ENCODE assay signal across 8 mouse cellular contexts in the genomic region with DNA sequence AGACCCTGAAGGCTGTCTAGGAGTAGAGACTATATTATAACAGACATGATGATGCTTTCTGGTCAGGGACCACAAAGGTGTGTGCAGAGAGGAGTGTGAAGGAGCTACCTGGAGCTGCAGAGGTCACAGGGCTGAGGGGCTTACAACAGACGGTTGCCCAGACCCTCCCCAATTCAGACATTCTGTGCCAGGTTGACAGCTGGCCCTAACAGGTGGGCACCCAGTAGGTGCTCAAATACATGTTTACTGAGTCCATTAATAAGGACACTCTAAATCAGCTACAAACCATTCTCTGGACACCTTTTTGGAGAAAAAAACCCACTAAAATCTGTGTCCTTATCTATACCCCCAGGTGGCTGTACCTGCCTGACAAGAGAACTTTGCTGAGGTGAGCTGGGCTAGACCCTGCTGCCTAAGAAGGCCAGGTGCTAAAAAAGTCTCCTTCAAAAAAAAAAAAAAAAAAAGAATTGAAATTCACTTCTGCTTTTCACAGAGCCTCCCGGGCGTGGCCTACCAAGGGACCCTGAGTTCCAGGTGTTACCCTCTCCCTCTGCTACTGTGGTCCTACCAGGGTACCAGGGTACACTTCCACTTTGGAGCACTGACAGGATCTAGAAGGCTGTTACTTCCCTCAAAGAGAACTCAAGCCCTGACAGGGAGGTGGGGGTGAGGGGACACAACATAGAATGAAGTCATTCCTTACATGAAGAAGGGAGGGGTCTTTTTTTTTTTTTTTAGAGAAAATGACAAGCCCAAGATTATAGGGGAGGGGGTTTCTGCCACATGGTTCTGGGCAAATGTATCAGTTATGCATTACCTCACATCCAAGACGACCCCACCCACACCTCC. TPM values are rescaled to one million over a fixed set of nuclear protein-coding genes. Genes with fewer than 3 reads are reported as not detected.
DNase-seq lines count a peak whose midpoint lies in the region; ATAC-seq and TF ChIP-seq lines count a peak whose summit lies in the region.

No protein-coding gene starts in this region.

- H3K4me2 ChIP-seq in forebrain, postnatal 0 days (ENCODE audit: low read depth): peak overlapping the region; percentile 84

- no peaks in the 10 kb centered on the region for H3K36me3 ChIP-seq in erythroblast, embryonic 14.5 days (ENCODE audit: control insufficient read depth)
- no peaks in the 10 kb centered on the region for H3K36me3 ChIP-seq in C2C12 (ENCODE audit: control insufficient read depth, insufficient read depth)
- H3K36me3 ChIP-seq in forebrain, postnatal 0 days (ENCODE audit: insufficient read depth): no peaks in the 10 kb centered on the region

- TF ChIP-seq CTCF in C2C12 (IDR thresholded peaks at IDR 0.05; ENCODE audit: control insufficient read depth, insufficient read depth, insufficient read length): no peak
- TF ChIP-seq CTCF in forebrain, postnatal 0 days (IDR thresholded peaks at IDR 0.05; ENCODE audit: low read depth): no peak

- 0 out of 2 replicates have a peak overlapping the region, but pooled peaks have one; percentile 88 for H3K27ac ChIP-seq in forebrain, postnatal 0 days (ENCODE audit: low read depth, low read length)

- peaks cover 57% of the 10 kb centered on the region for H3K79me2 ChIP-seq in C2C12 (ENCODE audit: control insufficient read depth, insufficient read depth)

- no peaks in the 10 kb centered on the region for H3K9me3 ChIP-seq in erythroblast, embryonic 14.5 days (ENCODE audit: control insufficient read depth, low read length)
- no peaks in the 10 kb centered on the region for H3K9me3 ChIP-seq in forebrain, postnatal 0 days (ENCODE audit: low read length)

- H3K79me3 ChIP-seq in C2C12 (ENCODE audit: low read depth): peaks cover 11% of the 10 kb centered on the region

- DNase-seq in forebrain, postnatal 0 days: peak; percentile 19
- DNase-seq in gastrocnemius, adult 8-10 months (ENCODE audit: low spot score in 2 of 2): no peak
- DNase-seq in embryo, embryonic 9.5 days (ENCODE audit: extremely low spot score): no peak

- ATAC-seq in erythroblast, adult 5-6 weeks (replicated peaks; ENCODE audit: low FRiP score, poor library complexity, severe bottlenecking): no peak
- ATAC-seq in forebrain, postnatal 0 days: no peak
- ATAC-seq in megakaryocyte, adult 5-6 weeks (ENCODE audit: poor library complexity, severe bottlenecking): peak; percentile 31
- ATAC-seq in activated CD4-positive, CD25-positive, alpha-beta regulatory T cell, adult 4 months: no peak

- H3K4me3 ChIP-seq in erythroblast, embryonic 14.5 days (replicated peaks): peak overlapping the region; percentile 67
- H3K4me3 ChIP-seq in C2C12 (ENCODE audit: insufficient read depth, poor library complexity, severe bottlenecking): peak overlapping the region; percentile 91
- peak overlapping the region; percentile 87 for H3K4me3 ChIP-seq in forebrain, postnatal 0 days (ENCODE audit: low read depth, low read length)

- WGBS in forebrain, postnatal 0 days: 64% methylated on average over 4 of the region's 4 CpGs

- peaks cover 37% of the 10 kb centered on the region for H3K27me3 ChIP-seq in erythroblast, embryonic 14.5 days (ENCODE audit: control insufficient read depth)
- H3K27me3 ChIP-seq in C2C12 (ENCODE audit: control insufficient read depth, insufficient read depth, insufficient read length): no peaks in the 10 kb centered on the region
- H3K27me3 ChIP-seq in forebrain, postnatal 0 days (ENCODE audit: insufficient read depth, low read length): no peaks in the 10 kb centered on the region

- no peak overlapping the region for H3ac ChIP-seq in C2C12 (ENCODE audit: control insufficient read depth, insufficient read length, low read depth)

- peaks cover 17% of the 10 kb centered on the region for H3K4me1 ChIP-seq in erythroblast, embryonic 14.5 days (ENCODE audit: control insufficient read depth)
- H3K4me1 ChIP-seq in forebrain, postnatal 0 days (ENCODE audit: insufficient read depth): peaks cover 30% of the 10 kb centered on the region

- peak overlapping the region; percentile 91 for H3K9ac ChIP-seq in forebrain, postnatal 0 days

TF ChIP-seq in C2C12, 6 proteins besides CTCF, POLR2A, EP300 and RAD21:
- TF ChIP-seq FOSL1 (IDR thresholded peaks at IDR 0.05; ENCODE audit: insufficient read depth, low read length, poor library complexity, severe bottlenecking): no peak
- no peak for TF ChIP-seq MAX (IDR thresholded peaks at IDR 0.05)
- TF ChIP-seq MYOG (IDR thresholded peaks at IDR 0.05; ENCODE audit: control insufficient read depth, extremely low read depth, insufficient read length): no peak
- TF ChIP-seq USF1 (IDR thresholded peaks at IDR 0.05; ENCODE audit: low read depth): no peak

RNA-seq across cellular contexts. Expression of a gene that starts 2.0 kb away (rescaled TPM):
- polyA plus RNA-seq in erythroblast, embryonic 14.5 days (2012): 0.57 and 0.63 TPM in 2 replicates
- 5.6 and 6.0 TPM in 2 replicates for total RNA-seq in erythroblast, adult 5-6 weeks (2015; ENCODE audit: low replicate concordance)
- 5.4 and 5.7 TPM in 2 replicates for total RNA-seq in erythroblast, adult 5-6 weeks (2017; ENCODE audit: low replicate concordance)
- 30.4 TPM for polyA plus RNA-seq in C2C12 (2012; fragmentation: generic; extraction: Trizol)
- 99.6 and 112 TPM in 2 replicates for total RNA-seq in forebrain, postnatal 0 days (2014; rRNA removed)
- 27.4 and 28.9 TPM in 2 replicates for polyA plus RNA-seq in forebrain, postnatal 0 days (2015; fragmentation: Nextera tagmentation; extraction: Ambion mirVana)
- total RNA-seq in megakaryocyte, adult 5-6 weeks (2015): 48.7 and 48.8 TPM in 2 replicates
- 65.3 and 73.5 TPM in 2 replicates for total RNA-seq in megakaryocyte, adult 5-6 weeks (2017)
- total RNA-seq in gastrocnemius, adult 8-10 months (2022): 100 to 1,000 TPM; 103 to 132 (median 110) TPM
- polyA plus RNA-seq in activated CD4-positive, CD25-positive, alpha-beta regulatory T cell, adult 4 months (2017; shearing (Covaris generic)): 1 to 10 TPM; 1.2 TPM

RNA-seq across cellular contexts. Expression of a gene that starts 30.5 kb away (rescaled TPM):
- polyA plus RNA-seq in erythroblast, embryonic 14.5 days (2012): not detected in 2 replicates
- total RNA-seq in erythroblast, adult 5-6 weeks (2015; ENCODE audit: low replicate concordance): not detected in 2 replicates
- not detected in 2 replicates for total RNA-seq in erythroblast, adult 5-6 weeks (2017; ENCODE audit: low replicate concordance)
- polyA plus RNA-seq in C2C12 (2012; fragmentation: generic; extraction: Trizol): not detected
- total RNA-seq in forebrain, postnatal 0 days (2014; rRNA removed): 1.1 and 2.2 TPM in 2 replicates
- 1.3 and 1.4 TPM in 2 replicates for polyA plus RNA-seq in forebrain, postnatal 0 days (2015; fragmentation: Nextera tagmentation; extraction: Ambion mirVana)
- not detected in 2 replicates for total RNA-seq in megakaryocyte, adult 5-6 weeks (2015)
- not detected in 2 replicates for total RNA-seq in megakaryocyte, adult 5-6 weeks (2017)
- total RNA-seq in gastrocnemius, adult 8-10 months (2022): not detected
- not detected for polyA plus RNA-seq in activated CD4-positive, CD25-positive, alpha-beta regulatory T cell, adult 4 months (2017; shearing (Covaris generic))

RNA-seq across cellular contexts. Expression of a gene that starts 42.4 kb away (rescaled TPM):
- 0.21 and 0.42 TPM in 2 replicates for polyA plus RNA-seq in erythroblast, embryonic 14.5 days (2012)
- total RNA-seq in erythroblast, adult 5-6 weeks (2015; ENCODE audit: low replicate concordance): 0.84 TPM in 1 of 2 replicates, not detected in the other
- 1.3 and 5.0 TPM in 2 replicates for total RNA-seq in erythroblast, adult 5-6 weeks (2017; ENCODE audit: low replicate concordance)
- polyA plus RNA-seq in C2C12 (2012; fragmentation: generic; extraction: Trizol): 24.5 TPM
- 27.9 and 32.8 TPM in 2 replicates for total RNA-seq in forebrain, postnatal 0 days (2014; rRNA removed)
- polyA plus RNA-seq in forebrain, postnatal 0 days (2015; fragmentation: Nextera tagmentation; extraction: Ambion mirVana): 27.2 and 30.6 TPM in 2 replicates
- 8.4 and 9.9 TPM in 2 replicates for total RNA-seq in megakaryocyte, adult 5-6 weeks (2015)
- 7.5 and 8.8 TPM in 2 replicates for total RNA-seq in megakaryocyte, adult 5-6 weeks (2017)
- total RNA-seq in gastrocnemius, adult 8-10 months (2022): 1 to 10 TPM; 4.3 to 6.2 (median 5.2) TPM
- polyA plus RNA-seq in activated CD4-positive, CD25-positive, alpha-beta regulatory T cell, adult 4 months (2017; shearing (Covaris generic)): 10 to 100 TPM; 33.0 to 39.2 TPM

Comparison
In these comparisons a context has a peak if more than half of its experiments do, and no peak if none do; other contexts are left out.
1. RNA of a gene that starts 2.0 kb away (total RNA-seq): 103 to 132 TPM in gastrocnemius, adult 8-10 months, 99.6 to 112 TPM in forebrain, postnatal 0 days and 48.7 to 73.5 TPM in megakaryocyte, adult 5-6 weeks; 5.4 to 6.0 TPM in erythroblast, adult 5-6 weeks; every median in the first group is over 4 times any median in the second.
2. Peak in every context shown above with its lines, with median percentiles within 50 percentile points of each other: H3K4me3 ChIP-seq.